Mouse (Mus musculus): Measurements from ENCODE around the gene Zfp286. TPM values are rescaled to one million over a fixed set of nuclear protein-coding genes. Genes with fewer than 3 reads are reported as not detected.
A peak's percentile ranks its signal among the peaks of the same experiment; 100 is the strongest.

Gene Zfp286
- polyA plus RNA-seq, 1 experiment from 2014 or later, result 37.8 TPM

- Histone ChIP-seq H3K36me3 (no peaks in the 10 kb centered on the region), H3K4me1 (peaks cover 39% of the 10 kb centered on the region), H3K4me3 (no peak overlapping the region), H3K27ac (no peak overlapping the region), H3K4me2 (replicated peaks) (no peak overlapping the region), H3K9me3 (no peaks in the 10 kb centered on the region), H3K9ac (no peak overlapping the region), H3K27me3 (no peaks in the 10 kb centered on the region)
- no peak for ATAC-seq (ENCODE audit: low FRiP score, low read depth)
- WGBS, result 87% methylated on average over 8 of the region's 8 CpGs
Measured at GRCm38 (mm10) chr11:62819059-62819686, 29.9 kb upstream of the Zfp286 start.

- H3K36me3 ChIP-seq, result no peaks in the 10 kb centered on the region
- H3K9ac ChIP-seq, result no peak overlapping the region
- H3K4me2 ChIP-seq (replicated peaks), result no peak overlapping the region
- no peaks in the 10 kb centered on the region for H3K27me3 ChIP-seq
- 46% methylated on average over 6 of the region's 6 CpGs for WGBS
- no peak overlapping the region for H3K27ac ChIP-seq
- no peaks in the 10 kb centered on the region for H3K9me3 ChIP-seq
- H3K4me1 ChIP-seq, result peaks cover 30% of the 10 kb centered on the region
- no peak overlapping the region for H3K4me3 ChIP-seq
- ATAC-seq (ENCODE audit: low FRiP score, low read depth), result no peak
Measured at GRCm38 (mm10) chr11:62816591-62816990, 27.3 kb upstream of the Zfp286 start.

GRCm38 (mm10) chr11:62815438-62815837 is 26.2 kb upstream of the Zfp286 start:
- H3K36me3 ChIP-seq, result no peaks in the 10 kb centered on the region
- H3K27me3 ChIP-seq, result no peaks in the 10 kb centered on the region
- no peak overlapping the region for H3K9ac ChIP-seq
- H3K27ac ChIP-seq, result no peak overlapping the region
- H3K4me1 ChIP-seq, result peaks cover 22% of the 10 kb centered on the region
- H3K9me3 ChIP-seq, result no peaks in the 10 kb centered on the region
- no peak overlapping the region for H3K4me3 ChIP-seq
- 97% methylated on average over 1 of the region's 1 CpGs for WGBS
- no peak overlapping the region for H3K4me2 ChIP-seq (replicated peaks)
- no peak for ATAC-seq (ENCODE audit: low FRiP score, low read depth)

GRCm38 (mm10) chr11:62814625-62815024 is 25.4 kb upstream of the Zfp286 start:
- Histone ChIP-seq H3K4me3 (no peak overlapping the region), H3K9me3 (no peaks in the 10 kb centered on the region), H3K27ac (no peak overlapping the region), H3K4me1 (peaks cover 14% of the 10 kb centered on the region; the same call in 1 of the 2 replicates), H3K36me3 (no peaks in the 10 kb centered on the region), H3K4me2 (replicated peaks) (no peak overlapping the region), H3K27me3 (no peaks in the 10 kb centered on the region), H3K9ac (no peak overlapping the region)
- 57% methylated on average over 4 of the region's 4 CpGs for WGBS
- no peak for ATAC-seq (ENCODE audit: low FRiP score, low read depth)

GRCm38 (mm10) chr11:62813970-62814624 is 24.8 kb upstream of the Zfp286 start:
- 0 out of 2 replicates have a peak, but pooled peaks cover 9% of the 10 kb centered on the region for H3K4me1 ChIP-seq

GRCm38 (mm10) chr11:62813497-62813896 is 24.2 kb upstream of the Zfp286 start:
- no peaks in the 10 kb centered on the region for H3K9me3 ChIP-seq
- no peak overlapping the region for H3K27ac ChIP-seq
- H3K9ac ChIP-seq, result no peak overlapping the region
- H3K36me3 ChIP-seq, result no peaks in the 10 kb centered on the region
- H3K4me1 ChIP-seq, result 0 out of 2 replicates have a peak, but pooled peaks cover 9% of the 10 kb centered on the region
- ATAC-seq (ENCODE audit: low FRiP score, low read depth), result no peak
- H3K27me3 ChIP-seq, result no peaks in the 10 kb centered on the region
- 54% methylated on average over 1 of the region's 1 CpGs for WGBS
- no peak overlapping the region for H3K4me2 ChIP-seq (replicated peaks)
- no peak overlapping the region for H3K4me3 ChIP-seq

More at GRCm38 (mm10) chr11:62813970-62814624, 24.8 kb upstream of the Zfp286 start:
- H3K9ac ChIP-seq, result no peak overlapping the region
- WGBS, result 72% methylated on average over 6 of the region's 6 CpGs
- ATAC-seq (ENCODE audit: low FRiP score, low read depth), result no peak
- H3K27me3 ChIP-seq, result no peaks in the 10 kb centered on the region
- H3K4me3 ChIP-seq, result no peak overlapping the region
- no peak overlapping the region for H3K27ac ChIP-seq
- H3K9me3 ChIP-seq, result no peaks in the 10 kb centered on the region
- H3K36me3 ChIP-seq, result no peaks in the 10 kb centered on the region
- H3K4me2 ChIP-seq (replicated peaks), result no peak overlapping the region

- ATAC-seq (ENCODE audit: low FRiP score, low read depth), result no peak
- 87% methylated on average over 6 of the region's 6 CpGs for WGBS
- Histone ChIP-seq H3K4me3 (no peak overlapping the region), H3K9me3 (no peaks in the 10 kb centered on the region), H3K4me2 (replicated peaks) (no peak overlapping the region), H3K27ac (no peak overlapping the region), H3K36me3 (no peaks in the 10 kb centered on the region), H3K9ac (no peak overlapping the region), H3K27me3 (no peaks in the 10 kb centered on the region), H3K4me1 (0 out of 2 replicates have a peak, but pooled peaks cover 9% of the 10 kb centered on the region)
Measured at GRCm38 (mm10) chr11:62812268-62812667, 23.0 kb upstream of the Zfp286 start.

GRCm38 (mm10) chr11:62809201-62809600 is 19.9 kb upstream of the Zfp286 start:
- Histone ChIP-seq H3K4me1 (no peaks in the 10 kb centered on the region), H3K36me3 (no peaks in the 10 kb centered on the region), H3K4me3 (no peak overlapping the region), H3K4me2 (replicated peaks) (no peak overlapping the region), H3K9me3 (0 out of 2 replicates have a peak, but pooled peaks cover 7% of the 10 kb centered on the region), H3K27ac (no peak overlapping the region), H3K9ac (no peak overlapping the region), H3K27me3 (no peaks in the 10 kb centered on the region)
- WGBS, result 67% methylated on average over 4 of the region's 4 CpGs
- ATAC-seq (ENCODE audit: low FRiP score, low read depth), result no peak

- no peak for ATAC-seq (ENCODE audit: low FRiP score, low read depth)
- Histone ChIP-seq H3K9ac (no peak overlapping the region), H3K4me3 (no peak overlapping the region), H3K9me3 (0 out of 2 replicates have a peak, but pooled peaks cover 7% of the 10 kb centered on the region), H3K36me3 (no peaks in the 10 kb centered on the region), H3K27me3 (no peaks in the 10 kb centered on the region), H3K4me2 (replicated peaks) (no peak overlapping the region), H3K27ac (no peak overlapping the region), H3K4me1 (no peaks in the 10 kb centered on the region)
- 84% methylated on average over 2 of the region's 2 CpGs for WGBS
Measured at GRCm38 (mm10) chr11:62807965-62808364, 18.7 kb upstream of the Zfp286 start.

- no peak overlapping the region for H3K9ac ChIP-seq
- H3K4me3 ChIP-seq, result no peak overlapping the region
- no peaks in the 10 kb centered on the region for H3K27me3 ChIP-seq
- H3K36me3 ChIP-seq, result no peaks in the 10 kb centered on the region
- 49% methylated on average over 13 of the region's 13 CpGs for WGBS
- 0 out of 2 replicates have a peak, but pooled peaks cover 7% of the 10 kb centered on the region for H3K9me3 ChIP-seq
- no peak overlapping the region for H3K4me2 ChIP-seq (replicated peaks)
- no peaks in the 10 kb centered on the region for H3K4me1 ChIP-seq
- no peak overlapping the region for H3K27ac ChIP-seq
- no peak for ATAC-seq (ENCODE audit: low FRiP score, low read depth)
Measured at GRCm38 (mm10) chr11:62804119-62804518, 14.9 kb upstream of the Zfp286 start.

GRCm38 (mm10) chr11:62789617-62789936 is 315 bp upstream of the Zfp286 start:
- Histone ChIP-seq H3K27me3 (no peaks in the 10 kb centered on the region), H3K4me3 (peak overlapping the region; percentile 60), H3K9me3 (peaks cover 6% of the 10 kb centered on the region), H3K4me1 (peaks cover 8% of the 10 kb centered on the region), H3K27ac (0 out of 2 replicates have a peak overlapping the region, but pooled peaks have one; percentile 7), H3K4me2 (replicated peaks) (peak overlapping the region; percentile 78), H3K36me3 (peaks cover 34% of the 10 kb centered on the region), H3K9ac (peak overlapping the region; percentile 79)
- no peak for ATAC-seq (ENCODE audit: low FRiP score, low read depth)
- WGBS, result 51% methylated on average over 3 of the region's 3 CpGs

- Histone ChIP-seq H3K9me3 (peaks cover 66% of the 10 kb centered on the region), H3K4me1 (no peaks in the 10 kb centered on the region), H3K27ac (no peak overlapping the region), H3K36me3 (peaks cover 69% of the 10 kb centered on the region), H3K27me3 (no peaks in the 10 kb centered on the region), H3K4me3 (no peak overlapping the region), H3K9ac (no peak overlapping the region), H3K4me2 (replicated peaks) (no peak overlapping the region)
- ATAC-seq (ENCODE audit: low FRiP score, low read depth), result no peak
- 94% methylated on average over 7 of the region's 7 CpGs for WGBS
Measured at GRCm38 (mm10) chr11:62776510-62776909, 12.8 kb downstream of the Zfp286 start.

Data from limb, embryonic 13.5 days (tissue).